Mouse (Mus musculus) CH12.LX (cell line): Measurements from ENCODE around the gene Zmat3. TPM values are rescaled to one million over a fixed set of nuclear protein-coding genes. Genes with fewer than 3 reads are reported as not detected.

Experiments used
- DNase-seq: peaks from one replicate; pipeline ENCODE4 v3.0.0-alpha.2; 2013; ENCODE audit errors: extremely low read depth
- H3K27ac ChIP-seq: 2 replicates; pipeline ENCODE4 v1.5.1; 2012; ENCODE audit warnings: low read depth, mild to moderate bottlenecking, control low read depth, moderate library complexity; ENCODE audit not compliant: insufficient read depth
- H3K27me3 ChIP-seq: replicated peaks from 2 replicates; pipeline ENCODE3; 2012; ENCODE audit warnings: inconsistent platforms
- H3K36me3 ChIP-seq, 2 experiments: replicated peaks in 1 of 2; 2 replicates each; pipeline versions ENCODE3 to v1.6.1; 2012; ENCODE audit warnings: inconsistent platforms in 1 of 2, low read length in 1 of 2, mild to moderate bottlenecking in 1 of 2, mixed read lengths in 1 of 2, moderate library complexity in 1 of 2; ENCODE audit not compliant: control insufficient read depth in 1 of 2, insufficient read depth in 1 of 2
- H3K4me1 ChIP-seq, 2 experiments: 2 replicates each; pipeline ENCODE4 v1.6.1; 2012; ENCODE audit warnings: inconsistent platforms in 1 of 2, moderate library complexity in 1 of 2; ENCODE audit not compliant: insufficient read depth in 2 of 2, control insufficient read depth in 1 of 2
- H3K4me2 ChIP-seq: 2 replicates; pipeline ENCODE4 v1.6.1; 2012; ENCODE audit warnings: low read depth, mild to moderate bottlenecking, control low read depth; ENCODE audit not compliant: poor library complexity, insufficient read depth, severe bottlenecking
- H3K4me3 ChIP-seq, 3 experiments: fragments of 150-350 bp in 1 of 3; sonication (generic) in 1 of 3; replicated peaks in 1 of 3; 2 replicates each; pipeline versions ENCODE3 to v1.5.1; 2011 to 2012; ENCODE audit warnings: low read depth in 2 of 3, low read length in 2 of 3, mild to moderate bottlenecking in 2 of 3, moderate library complexity in 2 of 3, control low read depth in 1 of 3, improper control_type of control experiment in 1 of 3, inconsistent platforms in 1 of 3, mixed read lengths in 1 of 3; ENCODE audit not compliant: poor library complexity in 1 of 3
- H3K79me2 ChIP-seq: replicated peaks from 2 replicates; pipeline ENCODE4 v1.6.1; 2012; ENCODE audit warnings: mild to moderate bottlenecking, moderate library complexity; ENCODE audit not compliant: control insufficient read depth, poor library complexity, insufficient read depth, severe bottlenecking; ENCODE audit errors: extremely low read depth
- H3K9ac ChIP-seq: 2 replicates; pipeline ENCODE4 v1.6.1; 2012; ENCODE audit warnings: low read depth, mild to moderate bottlenecking, control low read depth, moderate library complexity; ENCODE audit not compliant: insufficient read depth
- H3K9me3 ChIP-seq: replicated peaks from 2 replicates; pipeline ENCODE3; 2012; ENCODE audit warnings: low read length, inconsistent platforms, mixed read lengths
- BHLHE40 ChIP-seq: IDR thresholded peaks from 2 replicates; pipeline ENCODE4 v1.6.1; 2011; ENCODE audit warnings: mild to moderate bottlenecking, low read depth, low read length, improper control_type of control experiment
- CHD1 ChIP-seq: IDR thresholded peaks from 2 replicates; pipeline ENCODE4 v1.6.1; 2012; ENCODE audit warnings: low read depth, low read length, improper control_type of control experiment, inconsistent platforms
- CHD2 ChIP-seq: IDR thresholded peaks from 2 replicates; pipeline ENCODE4 v1.6.1; 2011; ENCODE audit warnings: low read length, improper control_type of control experiment
- ELF1 ChIP-seq: IDR thresholded peaks from 2 replicates; pipeline ENCODE4 v1.6.1; 2014; ENCODE audit warnings: low read depth, mild to moderate bottlenecking, inconsistent platforms, low read length, improper control_type of control experiment
- JUND ChIP-seq: conservative IDR thresholded peaks from 2 replicates; pipeline ENCODE4 v1.6.1; 2011; ENCODE audit warnings: low read depth, low read length, improper control_type of control experiment
- KAT2A ChIP-seq: IDR thresholded peaks from 2 replicates; pipeline ENCODE4 v1.6.1; 2012; ENCODE audit warnings: low read length, improper control_type of control experiment, inconsistent platforms; ENCODE audit not compliant: insufficient replicate concordance
- MAX ChIP-seq: IDR thresholded peaks from 2 replicates; pipeline ENCODE4 v1.6.1; 2011; ENCODE audit warnings: low read length, improper control_type of control experiment
- MAZ ChIP-seq: IDR thresholded peaks from 2 replicates; pipeline ENCODE4 v1.6.1; 2012; ENCODE audit warnings: low read depth, mild to moderate bottlenecking, inconsistent platforms, low read length, improper control_type of control experiment, moderate library complexity
- MEF2A ChIP-seq: IDR thresholded peaks from 2 replicates; pipeline ENCODE4 v1.6.1; 2014; ENCODE audit warnings: low read depth, mild to moderate bottlenecking, inconsistent platforms, low read length, improper control_type of control experiment, borderline replicate concordance
- MXI1 ChIP-seq: IDR thresholded peaks from 2 replicates; pipeline ENCODE4 v1.6.1; 2011; ENCODE audit warnings: mild to moderate bottlenecking, low read depth, low read length, improper control_type of control experiment
- MYC ChIP-seq: IDR thresholded peaks from 2 replicates; pipeline ENCODE4 v1.6.1; 2011; ENCODE audit warnings: low read depth, mild to moderate bottlenecking, improper control_type of control experiment, low read length
- PAX5 ChIP-seq: IDR thresholded peaks from 2 replicates; pipeline ENCODE4 v1.6.1; 2012; ENCODE audit warnings: low read length, inconsistent platforms, mixed read lengths
- RAD21 ChIP-seq: IDR thresholded peaks from 2 replicates; pipeline ENCODE4 v1.6.1; 2011; ENCODE audit warnings: low read depth, mild to moderate bottlenecking, low read length, improper control_type of control experiment, moderate library complexity
- RCOR1 ChIP-seq: conservative IDR thresholded peaks from 2 replicates; pipeline ENCODE4 v1.6.1; 2012; ENCODE audit warnings: low read depth, mild to moderate bottlenecking, inconsistent platforms, low read length, improper control_type of control experiment
- SMC3 ChIP-seq: IDR thresholded peaks from 2 replicates; pipeline ENCODE4 v1.6.1; 2011; ENCODE audit warnings: low read depth, low read length, improper control_type of control experiment
- ZKSCAN1 ChIP-seq: IDR thresholded peaks from 2 replicates; pipeline ENCODE4 v1.6.1; 2012; ENCODE audit warnings: low read depth, inconsistent platforms, low read length, improper control_type of control experiment, borderline replicate concordance
- dilution Hi-C: fragments of 300-500 bp; cut with MboI; formaldehyde crosslinking; loops from 2 replicates; pipeline ENCODE4 v1.14.3; 2020; ENCODE audit warnings: low sequenced_read_pairs; ENCODE audit not compliant: extremely low pct_unique_long_range_greater_than_20kb, extremely low pct_ligation_motif_present
- in situ Hi-C: fragments of 300-500 bp; cut with MboI; formaldehyde crosslinking; loops from 3 replicates; pipeline ENCODE4 v1.14.3; 2019; ENCODE audit warnings: low sequenced_read_pairs, low pct_ligation_motif_present, low pct_unique_long_range_greater_than_20kb, mixed read lengths
- polyA plus RNA-seq: library from polyadenylated mRNA; unstranded; fragments of >175 nt; gene quantifications from 2 replicates; pipeline ENCODE4 v1.2.1, GENCODE M21; 2012; ENCODE audit warnings: low read depth; ENCODE audit not compliant: insufficient read length
- total RNA-seq, 2 experiments: library from RNA; depleted of rRNA; stranded (reverse); fragments of 300-350 nt in 1 of 2; fragments of >200 nt in 1 of 2; gene quantifications; 2 replicates each; pipeline ENCODE4 v1.2.3; 2012 to 2014

Zmat3 gene
- total and polyA plus RNA-seq, 3 experiments = 13.4 to 21.6 (median 17.2) TPM

- TF ChIP-seq MAZ = no peak
- TF ChIP-seq RAD21 = no peak; the same call in 1 of the 2 replicates
- TF ChIP-seq JUND = no peak
- 0 out of 2 replicates have a peak, but pooled peaks have one; percentile 39 for TF ChIP-seq RCOR1
- TF ChIP-seq PAX5 = no peak
- TF ChIP-seq ELF1 = no peak
- TF ChIP-seq CHD2 = no peak
- TF ChIP-seq ZKSCAN1 = no peak
- no peak for TF ChIP-seq MEF2A
- TF ChIP-seq MYC = no peak
- TF ChIP-seq MAX = peak; percentile 41; the same call in 1 of the 2 replicates
- TF ChIP-seq, all 38 proteins: peak for 5
These were observed 37.4 kb upstream of the Zmat3 start (continued) for GRCm38 (mm10) chr3:32402990-32403885.

DNA sequence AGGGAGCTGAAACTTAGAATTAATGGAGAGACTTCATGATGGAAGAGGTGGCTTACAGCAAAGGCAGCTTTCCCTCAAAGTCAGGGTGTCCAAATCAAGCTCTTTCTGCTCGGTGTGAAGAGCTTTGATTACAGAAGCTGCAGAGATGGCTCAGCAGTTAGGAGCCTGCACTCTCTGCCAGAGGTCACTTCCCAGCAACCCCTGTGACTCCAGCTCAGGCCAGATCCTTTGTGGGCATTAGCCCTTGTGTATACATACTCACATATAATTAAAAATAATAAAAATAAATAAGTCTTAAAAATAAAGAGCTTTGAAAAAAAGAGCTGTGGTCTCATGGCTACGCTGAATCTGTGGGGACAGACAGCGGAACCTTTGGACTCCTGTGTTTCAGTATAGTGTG, 35.8 kb upstream of the Zmat3 start:
- H3K27ac ChIP-seq = no peak overlapping the region
- H3K9ac ChIP-seq = no peak overlapping the region
- H3K9me3 ChIP-seq = no peaks in the 10 kb centered on the region
- no peak for TF ChIP-seq BHLHE40
- TF ChIP-seq MAX = no peak
- TF ChIP-seq, all 38 proteins: peak for 0
- Histone ChIP-seq H3K79me2 (peaks cover 86% of the 10 kb centered on the region), H3K4me2 (no peak overlapping the region), H3K4me1 (peaks cover 18 to 64% of the 10 kb centered on the region in 2 experiments), H3K36me3 (peaks cover 0 to 8% of the 10 kb centered on the region in 2 experiments), H3K27me3 (no peaks in the 10 kb centered on the region), H3K4me3 (no peak overlapping the region)
- dilution Hi-C loops (no loop called here), in situ Hi-C loops (no loop called here)
- DNase-seq = no peak

- no peak for DNase-seq
- Histone ChIP-seq H3K27ac (no peak overlapping the region), H3K9me3 (no peaks in the 10 kb centered on the region), H3K4me3 (peak overlapping the region in 1 of 3 experiments; percentile 3), H3K79me2 (peaks cover 70% of the 10 kb centered on the region), H3K4me2 (no peak overlapping the region), H3K4me1 (peaks cover 18 to 59% of the 10 kb centered on the region in 2 experiments), H3K9ac (no peak overlapping the region), H3K27me3 (no peaks in the 10 kb centered on the region), H3K36me3 (peaks cover 0 to 8% of the 10 kb centered on the region in 2 experiments)
- no peak for TF ChIP-seq CHD1
- TF ChIP-seq SMC3 = no peak
- no peak for TF ChIP-seq BHLHE40
- TF ChIP-seq MXI1 = no peak
- TF ChIP-seq MAZ = no peak
- no peak for TF ChIP-seq KAT2A
- in situ Hi-C loops = no loop called here
- dilution Hi-C loops = no loop called here
These were observed 34.1 kb upstream of the Zmat3 start for GRCm38 (mm10) chr3:32399931-32400330.
